Mouse (Mus musculus): Measurements from ENCODE around the gene Golm1. TPM values are rescaled to one million over a fixed set of nuclear protein-coding genes. Genes with fewer than 3 reads are reported as not detected.

The Golm1 gene
- polyA plus RNA-seq, 1 experiment from 2014 or later = 89.8 TPM

DNA sequence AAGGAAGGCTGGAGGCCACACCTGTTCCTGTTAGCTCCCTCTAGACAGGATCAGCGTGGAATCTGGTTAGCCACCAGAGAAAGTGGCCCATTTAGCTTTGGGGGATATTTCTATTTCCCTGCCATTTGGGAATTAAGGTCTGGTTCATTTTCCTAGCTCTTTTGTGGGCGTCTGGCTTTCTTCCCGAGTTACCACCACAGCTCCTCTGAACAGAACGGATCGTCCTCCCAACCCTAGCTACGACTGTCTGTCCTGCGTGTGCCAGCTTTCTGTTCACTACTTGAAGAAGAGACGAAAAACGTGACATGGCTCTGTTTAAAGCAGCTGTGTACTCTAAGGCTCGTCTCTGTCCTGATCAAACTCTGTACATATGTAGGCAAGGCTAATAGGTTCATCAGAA, 5.7 kb downstream of the Golm1 start:
- H3K27ac ChIP-seq (ENCODE audit: low read length) = peak overlapping the region; percentile 83; the same call in 1 of the 2 replicates
- H3K9me3 ChIP-seq (replicated peaks; ENCODE audit: control insufficient read depth, low read length) = no peaks in the 10 kb centered on the region
- H3K4me2 ChIP-seq (ENCODE audit: low read depth, low read length) = no peak overlapping the region
- no peak overlapping the region for H3K4me3 ChIP-seq (replicated peaks; ENCODE audit: low read length)
- H3K27me3 ChIP-seq (ENCODE audit: control insufficient read depth, insufficient read depth, low read length) = no peaks in the 10 kb centered on the region
- ATAC-seq (ENCODE audit: insufficient read depth, low FRiP score) = no peak
- 85% methylated on average over 10 of the region's 10 CpGs for WGBS
- H3K36me3 ChIP-seq (ENCODE audit: control insufficient read depth, insufficient read depth, low read length) = no peaks in the 10 kb centered on the region
- H3K4me1 ChIP-seq (ENCODE audit: control insufficient read depth, insufficient read depth, low read length) = peaks cover 26% of the 10 kb centered on the region
- no peak overlapping the region for H3K9ac ChIP-seq (ENCODE audit: low read length)

DNA sequence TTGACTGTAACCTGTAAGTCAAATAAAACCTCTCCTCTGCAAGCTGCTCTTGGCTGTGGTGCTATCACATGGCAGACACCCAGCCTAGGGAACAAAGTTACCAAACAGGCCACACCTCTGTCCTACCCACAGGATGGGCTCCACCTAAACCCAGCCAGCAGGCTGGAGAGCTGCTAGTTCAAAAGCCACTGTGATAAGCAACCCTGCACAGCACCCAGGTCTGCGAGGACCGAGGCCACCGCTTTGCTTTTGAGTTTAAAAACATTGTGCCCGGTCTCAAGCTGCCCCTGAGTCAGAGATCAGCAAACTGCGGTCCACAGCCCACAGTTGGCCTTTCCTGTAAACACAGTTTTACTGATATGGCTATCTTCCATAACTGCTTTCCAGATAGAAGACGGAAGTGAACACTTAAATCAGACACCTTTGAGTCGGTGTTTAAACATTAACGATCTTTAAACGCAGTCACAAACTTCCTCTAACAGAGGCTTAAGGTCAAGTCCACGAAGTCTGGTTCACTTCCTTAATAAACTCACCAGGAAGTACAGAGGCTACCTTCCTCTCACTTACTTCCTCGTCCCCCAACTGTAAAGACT, 7.0 kb downstream of the Golm1 start:
- 31% methylated on average over 11 of the region's 11 CpGs for WGBS
- Histone ChIP-seq H3K4me2 (ENCODE audit: low read depth, low read length) (peak overlapping the region; percentile 20), H3K27me3 (ENCODE audit: control insufficient read depth, insufficient read depth, low read length) (no peaks in the 10 kb centered on the region), H3K27ac (ENCODE audit: low read length) (peak overlapping the region; percentile 83), H3K9ac (ENCODE audit: low read length) (no peak overlapping the region), H3K9me3 (replicated peaks; ENCODE audit: control insufficient read depth, low read length) (no peaks in the 10 kb centered on the region), H3K4me3 (replicated peaks; ENCODE audit: low read length) (no peak overlapping the region), H3K4me1 (ENCODE audit: control insufficient read depth, insufficient read depth, low read length) (peaks cover 20% of the 10 kb centered on the region), H3K36me3 (ENCODE audit: control insufficient read depth, insufficient read depth, low read length) (no peaks in the 10 kb centered on the region)
- ATAC-seq (ENCODE audit: insufficient read depth, low FRiP score) = peak; percentile 91

DNA sequence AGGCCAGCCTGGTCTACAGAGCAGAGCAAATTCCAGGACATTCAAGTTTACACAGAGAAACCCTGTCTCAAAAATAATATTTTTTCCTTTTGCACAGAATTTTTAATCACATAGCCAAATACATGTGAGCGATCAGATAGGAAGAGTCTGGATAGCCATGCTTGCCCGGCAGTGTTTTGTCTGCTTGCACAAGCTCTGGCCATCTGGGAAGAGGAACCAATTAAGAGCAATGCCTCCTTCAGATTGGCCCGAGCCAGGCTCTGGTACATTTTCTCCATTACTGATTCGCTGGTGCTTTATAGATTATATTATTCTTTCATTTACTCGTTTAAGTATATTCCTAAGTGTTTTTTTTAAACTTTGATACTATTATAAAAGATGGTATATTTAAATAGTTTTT, 7.8 kb downstream of the Golm1 start:
- H3K27ac ChIP-seq (ENCODE audit: low read length) = peak overlapping the region; percentile 69; the same call in 1 of the 2 replicates
- 77% methylated on average over 5 of the region's 5 CpGs for WGBS
- ATAC-seq (ENCODE audit: insufficient read depth, low FRiP score) = no peak
- no peak overlapping the region for H3K4me2 ChIP-seq (ENCODE audit: low read depth, low read length)
- no peak overlapping the region for H3K9ac ChIP-seq (ENCODE audit: low read length)
- H3K4me1 ChIP-seq (ENCODE audit: control insufficient read depth, insufficient read depth, low read length) = peaks cover 15% of the 10 kb centered on the region
- no peaks in the 10 kb centered on the region for H3K36me3 ChIP-seq (ENCODE audit: control insufficient read depth, insufficient read depth, low read length)
- no peaks in the 10 kb centered on the region for H3K9me3 ChIP-seq (replicated peaks; ENCODE audit: control insufficient read depth, low read length)
- no peaks in the 10 kb centered on the region for H3K27me3 ChIP-seq (ENCODE audit: control insufficient read depth, insufficient read depth, low read length)
- no peak overlapping the region for H3K4me3 ChIP-seq (replicated peaks; ENCODE audit: low read length)

DNA sequence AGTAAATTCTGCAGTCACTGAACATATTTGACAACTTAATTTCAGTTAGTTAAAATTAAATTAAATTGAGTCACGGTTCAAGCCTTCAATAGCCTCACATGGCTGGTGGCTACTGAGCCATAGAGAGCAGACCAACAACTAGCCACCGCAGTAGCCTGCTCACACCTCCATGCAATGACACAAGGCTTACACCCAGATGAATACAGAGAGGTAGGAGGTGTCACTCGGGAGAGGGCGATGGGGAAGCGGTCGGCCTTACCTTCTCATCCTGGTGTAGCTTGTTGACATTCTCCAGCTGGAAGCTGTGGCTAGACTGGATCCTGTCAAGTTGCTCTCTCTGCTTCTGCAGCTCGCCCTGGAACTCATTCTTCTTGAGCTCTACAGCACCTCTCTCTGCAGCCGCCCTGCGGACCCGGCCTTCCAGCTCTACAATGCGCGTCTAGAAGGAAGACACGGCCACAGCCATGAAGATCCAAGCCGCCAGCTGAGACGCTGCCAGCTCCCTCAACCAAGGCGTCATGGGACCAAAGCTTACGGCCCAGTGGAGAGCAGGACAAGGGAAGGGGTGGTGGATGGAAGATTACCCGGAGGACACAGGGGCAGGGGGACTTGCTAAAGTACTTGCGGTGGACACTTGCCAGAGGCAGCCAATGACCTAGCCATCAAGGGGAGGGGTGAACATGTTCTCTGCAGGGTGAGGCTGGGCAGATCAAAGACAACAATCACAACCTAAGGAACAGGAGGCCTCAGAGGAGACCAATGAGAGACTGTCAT, 11.5 kb downstream of the Golm1 start:
- H3K4me2 ChIP-seq (ENCODE audit: low read depth, low read length) = no peak overlapping the region
- 84% methylated on average over 19 of the region's 19 CpGs for WGBS
- no peaks in the 10 kb centered on the region for H3K9me3 ChIP-seq (replicated peaks; ENCODE audit: control insufficient read depth, low read length)
- H3K27ac ChIP-seq (ENCODE audit: low read length) = no peak overlapping the region
- H3K27me3 ChIP-seq (ENCODE audit: control insufficient read depth, insufficient read depth, low read length) = no peaks in the 10 kb centered on the region
- H3K9ac ChIP-seq (ENCODE audit: low read length) = no peak overlapping the region
- no peaks in the 10 kb centered on the region for H3K36me3 ChIP-seq (ENCODE audit: control insufficient read depth, insufficient read depth, low read length)
- no peak for ATAC-seq (ENCODE audit: insufficient read depth, low FRiP score)
- no peak overlapping the region for H3K4me3 ChIP-seq (replicated peaks; ENCODE audit: low read length)
- peaks cover 8% of the 10 kb centered on the region; the same call in 1 of the 2 replicates for H3K4me1 ChIP-seq (ENCODE audit: control insufficient read depth, insufficient read depth, low read length)

DNA sequence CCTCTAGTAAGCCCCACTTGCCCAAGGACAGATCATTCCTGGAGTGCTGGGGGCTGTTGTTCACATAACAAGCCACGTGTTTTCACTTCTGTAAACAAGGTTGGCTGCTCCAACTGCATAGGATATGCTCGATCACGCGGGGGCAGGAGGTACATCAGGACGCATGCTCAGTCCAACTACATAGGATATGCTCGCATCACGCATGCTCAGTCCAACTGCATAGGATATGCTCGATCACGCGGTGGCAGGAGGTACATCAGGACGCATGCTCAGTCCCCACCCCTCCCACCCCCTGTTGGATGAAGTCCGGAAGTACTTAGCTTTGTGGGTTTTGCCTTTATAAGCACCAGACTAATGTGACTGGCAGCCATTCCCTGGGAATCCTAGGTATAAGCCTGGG, 13.6 kb downstream of the Golm1 start:
- Histone ChIP-seq H3K27me3 (ENCODE audit: control insufficient read depth, insufficient read depth, low read length) (no peaks in the 10 kb centered on the region), H3K4me3 (replicated peaks; ENCODE audit: low read length) (no peak overlapping the region), H3K4me1 (ENCODE audit: control insufficient read depth, insufficient read depth, low read length) (no peaks in the 10 kb centered on the region), H3K4me2 (ENCODE audit: low read depth, low read length) (no peak overlapping the region), H3K36me3 (ENCODE audit: control insufficient read depth, insufficient read depth, low read length) (no peaks in the 10 kb centered on the region), H3K9me3 (replicated peaks; ENCODE audit: control insufficient read depth, low read length) (no peaks in the 10 kb centered on the region), H3K9ac (ENCODE audit: low read length) (no peak overlapping the region), H3K27ac (ENCODE audit: low read length) (no peak overlapping the region)
- ATAC-seq (ENCODE audit: insufficient read depth, low FRiP score) = no peak
- WGBS = 92% methylated on average over 12 of the region's 12 CpGs

DNA sequence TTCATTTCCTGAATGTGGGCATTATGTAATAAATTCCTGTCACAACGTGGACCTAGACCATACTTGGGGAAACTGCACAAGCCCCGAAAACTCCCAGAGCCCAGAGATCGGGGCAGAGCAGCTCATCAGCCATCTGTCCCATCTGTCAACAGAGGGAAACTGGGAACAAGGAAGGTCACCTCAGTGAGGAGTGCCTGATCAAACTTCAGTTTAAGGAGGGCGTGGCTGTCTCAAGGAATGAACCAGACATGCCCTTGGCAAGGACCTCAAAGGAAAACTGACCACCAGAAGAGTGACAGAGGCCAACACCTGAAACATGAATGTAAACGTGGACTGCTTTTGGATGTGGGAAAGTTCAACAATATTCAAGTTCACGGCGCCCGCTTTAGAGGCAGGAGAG, 14.2 kb downstream of the Golm1 start:
- no peaks in the 10 kb centered on the region for H3K27me3 ChIP-seq (ENCODE audit: control insufficient read depth, insufficient read depth, low read length)
- H3K4me1 ChIP-seq (ENCODE audit: control insufficient read depth, insufficient read depth, low read length) = no peaks in the 10 kb centered on the region
- no peak overlapping the region for H3K27ac ChIP-seq (ENCODE audit: low read length)
- no peaks in the 10 kb centered on the region for H3K36me3 ChIP-seq (ENCODE audit: control insufficient read depth, insufficient read depth, low read length)
- no peaks in the 10 kb centered on the region for H3K9me3 ChIP-seq (replicated peaks; ENCODE audit: control insufficient read depth, low read length)
- 72% methylated on average over 8 of the region's 8 CpGs for WGBS
- H3K4me2 ChIP-seq (ENCODE audit: low read depth, low read length) = no peak overlapping the region
- H3K9ac ChIP-seq (ENCODE audit: low read length) = no peak overlapping the region
- no peak overlapping the region for H3K4me3 ChIP-seq (replicated peaks; ENCODE audit: low read length)
- no peak for ATAC-seq (ENCODE audit: insufficient read depth, low FRiP score)

DNA sequence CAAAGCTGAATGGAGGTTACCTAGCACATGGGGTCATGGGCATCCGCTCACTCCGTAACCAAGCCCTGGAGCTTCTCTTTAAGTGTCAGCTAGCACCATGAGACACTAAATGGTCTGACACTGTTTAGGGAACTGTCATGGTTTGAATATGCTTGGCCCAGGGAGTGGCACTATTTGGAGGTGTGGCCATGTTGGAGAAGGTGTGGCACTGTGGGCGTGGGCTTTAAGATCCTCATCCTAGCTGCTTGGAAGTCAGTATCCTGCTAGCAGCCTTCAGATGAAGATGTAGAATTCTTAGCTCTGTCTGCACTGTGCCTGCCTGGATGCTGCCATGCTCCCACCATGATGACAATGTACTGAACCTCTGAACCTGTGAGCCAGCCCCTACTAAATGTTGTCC, 15.2 kb downstream of the Golm1 start:
- 92% methylated on average over 3 of the region's 3 CpGs for WGBS

DNA sequence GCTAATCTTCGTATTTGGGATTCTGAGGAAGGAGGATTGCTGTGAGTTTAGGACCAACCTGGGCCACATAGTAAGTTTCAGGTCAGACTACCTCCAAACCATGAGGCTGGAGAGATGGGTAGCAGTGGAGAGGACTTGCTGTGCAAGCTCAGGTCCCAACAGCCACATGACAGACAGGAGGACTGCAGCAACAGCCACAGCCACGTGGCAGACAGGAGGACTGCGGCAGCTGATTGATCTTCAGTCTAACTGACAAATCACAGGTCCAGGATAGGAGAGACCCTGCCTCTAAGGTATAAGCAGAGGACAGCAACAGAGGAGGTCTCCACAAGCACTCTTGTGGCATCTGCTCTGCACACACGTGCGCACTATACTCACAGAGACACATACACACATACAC, 17.8 kb downstream of the Golm1 start:
- Histone ChIP-seq H3K4me2 (ENCODE audit: low read depth, low read length) (no peak overlapping the region), H3K4me1 (ENCODE audit: control insufficient read depth, insufficient read depth, low read length) (no peaks in the 10 kb centered on the region), H3K9ac (ENCODE audit: low read length) (no peak overlapping the region), H3K27me3 (ENCODE audit: control insufficient read depth, insufficient read depth, low read length) (no peaks in the 10 kb centered on the region), H3K27ac (ENCODE audit: low read length) (no peak overlapping the region), H3K9me3 (replicated peaks; ENCODE audit: control insufficient read depth, low read length) (no peaks in the 10 kb centered on the region), H3K36me3 (ENCODE audit: control insufficient read depth, insufficient read depth, low read length) (no peaks in the 10 kb centered on the region), H3K4me3 (replicated peaks; ENCODE audit: low read length) (no peak overlapping the region)
- WGBS = 78% methylated on average over 5 of the region's 5 CpGs
- ATAC-seq (ENCODE audit: insufficient read depth, low FRiP score) = no peak

More for the DNA sequence above, 15.2 kb downstream of the Golm1 start:
- Histone ChIP-seq H3K4me1 (ENCODE audit: control insufficient read depth, insufficient read depth, low read length) (no peaks in the 10 kb centered on the region), H3K27me3 (ENCODE audit: control insufficient read depth, insufficient read depth, low read length) (no peaks in the 10 kb centered on the region), H3K9me3 (replicated peaks; ENCODE audit: control insufficient read depth, low read length) (no peaks in the 10 kb centered on the region), H3K4me3 (replicated peaks; ENCODE audit: low read length) (no peak overlapping the region), H3K36me3 (ENCODE audit: control insufficient read depth, insufficient read depth, low read length) (no peaks in the 10 kb centered on the region), H3K27ac (ENCODE audit: low read length) (no peak overlapping the region), H3K4me2 (ENCODE audit: low read depth, low read length) (no peak overlapping the region), H3K9ac (ENCODE audit: low read length) (no peak overlapping the region)
- no peak for ATAC-seq (ENCODE audit: insufficient read depth, low FRiP score)

DNA sequence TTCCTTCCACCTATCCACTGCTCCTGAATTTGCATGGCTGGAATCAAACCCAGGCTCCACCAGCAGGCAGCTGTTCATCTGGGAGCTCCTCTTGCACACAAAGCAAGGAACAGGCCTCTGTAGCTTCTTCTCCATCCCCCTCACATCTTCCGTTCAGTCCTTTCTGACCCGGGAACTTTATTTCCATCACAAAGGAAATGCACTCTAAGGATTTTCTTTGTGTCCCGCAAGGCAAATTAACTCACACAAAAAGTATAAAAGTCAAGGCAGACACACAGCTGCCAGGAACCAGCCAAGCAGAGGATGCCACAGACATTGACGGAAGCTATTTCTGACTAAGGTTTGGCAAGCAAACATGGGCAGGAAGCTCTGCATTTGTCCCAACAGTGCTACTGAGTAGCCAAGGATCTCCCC, 18.6 kb downstream of the Golm1 start:
- WGBS = 59% methylated on average over 4 of the region's 4 CpGs
- ATAC-seq (ENCODE audit: insufficient read depth, low FRiP score) = no peak
- no peak overlapping the region for H3K27ac ChIP-seq (ENCODE audit: low read length)

More for the DNA sequence above, 18.6 kb downstream of the Golm1 start:
- H3K4me3 ChIP-seq (replicated peaks; ENCODE audit: low read length) = no peak overlapping the region
- no peak overlapping the region for H3K9ac ChIP-seq (ENCODE audit: low read length)
- no peaks in the 10 kb centered on the region for H3K36me3 ChIP-seq (ENCODE audit: control insufficient read depth, insufficient read depth, low read length)
- H3K4me1 ChIP-seq (ENCODE audit: control insufficient read depth, insufficient read depth, low read length) = no peaks in the 10 kb centered on the region
- H3K4me2 ChIP-seq (ENCODE audit: low read depth, low read length) = no peak overlapping the region
- H3K9me3 ChIP-seq (replicated peaks; ENCODE audit: control insufficient read depth, low read length) = no peaks in the 10 kb centered on the region
- no peaks in the 10 kb centered on the region for H3K27me3 ChIP-seq (ENCODE audit: control insufficient read depth, insufficient read depth, low read length)

All from stomach, embryonic 16.5 days (tissue).